Mouse (Mus musculus): ENCODE data around the gene Sgsm2. TPM values are rescaled to one million over a fixed set of nuclear protein-coding genes. Genes with fewer than 3 reads are reported as not detected.

Sgsm2 gene
- polyA plus RNA-seq, 1 experiment: 82.7 TPM

GRCm38 (mm10) chr11:74894619-74895018 is 2.2 kb downstream of the Sgsm2 start:
- H3K27ac ChIP-seq (ENCODE audit: insufficient read depth, low read length): 0 out of 2 replicates have a peak overlapping the region, but pooled peaks have one; percentile 3
- no peak overlapping the region for H3K4me3 ChIP-seq (ENCODE audit: insufficient read depth, low read length)
- H3K4me1 ChIP-seq (ENCODE audit: control insufficient read depth, insufficient read depth, low read length): peaks cover 3% of the 10 kb centered on the region; the same call in 1 of the 2 replicates
- TF ChIP-seq POLR2A (IDR thresholded peaks at IDR 0.05; ENCODE audit: extremely low read depth, insufficient read depth, low read length): no peak
- TF ChIP-seq CTCF (IDR thresholded peaks at IDR 0.05; ENCODE audit: extremely low read depth, insufficient read depth, low read length): no peak

DNA sequence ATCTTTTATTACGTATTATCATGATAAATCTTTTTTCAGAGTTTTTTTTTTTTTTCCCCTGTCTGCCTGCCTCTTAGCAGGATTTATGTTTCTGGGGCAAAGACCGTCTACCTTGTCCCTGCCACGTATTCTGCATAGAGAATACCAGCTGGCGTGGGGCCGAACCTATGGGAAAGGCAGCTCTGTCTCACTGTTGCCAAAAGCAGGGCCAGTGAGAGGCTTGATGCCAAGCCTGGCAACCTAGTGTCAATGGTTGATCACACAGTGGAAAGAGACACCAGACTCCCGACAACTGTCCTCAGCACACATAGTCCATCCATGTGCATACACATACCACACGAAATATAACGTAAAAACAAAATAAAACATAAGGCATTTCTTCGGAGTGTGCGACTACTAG is 13.8 kb downstream of the Sgsm2 start:
- no peak for TF ChIP-seq CTCF (IDR thresholded peaks at IDR 0.05; ENCODE audit: extremely low read depth, insufficient read depth, low read length)
- TF ChIP-seq POLR2A (IDR thresholded peaks at IDR 0.05; ENCODE audit: extremely low read depth, insufficient read depth, low read length): no peak
- Histone ChIP-seq H3K4me1 (ENCODE audit: control insufficient read depth, insufficient read depth, low read length) (peaks cover 5% of the 10 kb centered on the region), H3K4me3 (ENCODE audit: insufficient read depth, low read length) (no peak overlapping the region), H3K27ac (ENCODE audit: insufficient read depth, low read length) (no peak overlapping the region)

GRCm38 (mm10) chr11:74881979-74882378 is 14.9 kb downstream of the Sgsm2 start:
- peaks cover 5% of the 10 kb centered on the region for H3K4me1 ChIP-seq (ENCODE audit: control insufficient read depth, insufficient read depth, low read length)
- no peak overlapping the region for H3K4me3 ChIP-seq (ENCODE audit: insufficient read depth, low read length)
- TF ChIP-seq POLR2A (IDR thresholded peaks at IDR 0.05; ENCODE audit: extremely low read depth, insufficient read depth, low read length) (no peak), CTCF (IDR thresholded peaks at IDR 0.05; ENCODE audit: extremely low read depth, insufficient read depth, low read length) (no peak)
- H3K27ac ChIP-seq (ENCODE audit: insufficient read depth, low read length): no peak overlapping the region

DNA sequence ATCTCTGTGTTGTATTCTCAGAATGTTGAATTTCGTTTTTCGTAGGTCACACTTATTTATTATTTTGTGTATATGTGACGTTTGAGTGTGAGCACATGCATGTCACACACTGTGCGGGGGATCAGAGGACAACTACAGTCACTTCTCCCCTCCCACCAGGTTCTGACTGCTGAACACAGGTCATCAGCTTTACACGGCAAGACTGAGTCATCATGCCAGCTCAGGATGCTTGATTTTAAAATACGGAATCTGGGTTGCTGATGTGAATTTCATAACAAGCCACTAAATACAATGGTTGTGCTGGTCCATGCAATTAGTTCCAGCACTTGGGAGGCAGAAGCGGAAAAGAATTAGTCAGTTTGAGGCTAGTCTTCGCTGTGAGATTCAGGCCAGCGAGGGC is 15.9 kb downstream of the Sgsm2 start:
- TF ChIP-seq CTCF (IDR thresholded peaks at IDR 0.05; ENCODE audit: extremely low read depth, insufficient read depth, low read length) (no peak), POLR2A (IDR thresholded peaks at IDR 0.05; ENCODE audit: extremely low read depth, insufficient read depth, low read length) (no peak)
- H3K27ac ChIP-seq (ENCODE audit: insufficient read depth, low read length): no peak overlapping the region
- no peak overlapping the region for H3K4me3 ChIP-seq (ENCODE audit: insufficient read depth, low read length)
- peaks cover 7% of the 10 kb centered on the region for H3K4me1 ChIP-seq (ENCODE audit: control insufficient read depth, insufficient read depth, low read length)

DNA sequence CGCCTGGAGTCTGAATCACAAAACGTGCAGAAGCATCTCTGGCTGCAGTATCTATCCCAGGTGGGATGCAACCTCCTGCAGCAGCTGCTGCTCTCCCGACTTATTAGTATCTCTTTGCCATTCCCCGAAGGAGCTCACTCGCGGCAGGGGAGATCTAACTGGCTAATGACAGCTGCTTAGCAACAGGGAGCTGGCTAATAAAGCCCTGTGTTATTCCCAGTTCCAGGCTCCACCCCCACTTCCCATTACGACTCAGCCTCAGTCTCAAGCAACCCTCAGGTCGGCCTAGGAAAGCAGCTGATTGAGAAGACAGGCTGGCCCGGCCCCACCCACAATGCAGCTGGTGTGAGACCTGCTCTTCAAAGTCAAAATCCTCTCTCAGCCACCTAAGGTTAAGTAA is 20.1 kb downstream of the Sgsm2 start:
- no peak for TF ChIP-seq CTCF (IDR thresholded peaks at IDR 0.05; ENCODE audit: extremely low read depth, insufficient read depth, low read length)
- peak; percentile 35; the same call in 1 of the 2 replicates for TF ChIP-seq POLR2A (IDR thresholded peaks at IDR 0.05; ENCODE audit: extremely low read depth, insufficient read depth, low read length)
- peaks cover 12% of the 10 kb centered on the region for H3K4me1 ChIP-seq (ENCODE audit: control insufficient read depth, insufficient read depth, low read length)
- H3K27ac ChIP-seq (ENCODE audit: insufficient read depth, low read length): peak overlapping the region; percentile 7; the same call in 1 of the 2 replicates
- no peak overlapping the region for H3K4me3 ChIP-seq (ENCODE audit: insufficient read depth, low read length)

- TF ChIP-seq CTCF (IDR thresholded peaks at IDR 0.05; ENCODE audit: extremely low read depth, insufficient read depth, low read length) (no peak), POLR2A (IDR thresholded peaks at IDR 0.05; ENCODE audit: extremely low read depth, insufficient read depth, low read length) (no peak)
- H3K27ac ChIP-seq (ENCODE audit: insufficient read depth, low read length): peak overlapping the region; percentile 27; the same call in 1 of the 2 replicates
- H3K4me1 ChIP-seq (ENCODE audit: control insufficient read depth, insufficient read depth, low read length): peaks cover 14% of the 10 kb centered on the region
- no peak overlapping the region for H3K4me3 ChIP-seq (ENCODE audit: insufficient read depth, low read length)
These were observed 22.2 kb downstream of the Sgsm2 start for GRCm38 (mm10) chr11:74874630-74875029.

GRCm38 (mm10) chr11:74870991-74871622 is 25.8 kb downstream of the Sgsm2 start:
- no peak for TF ChIP-seq POLR2A (IDR thresholded peaks at IDR 0.05; ENCODE audit: extremely low read depth, insufficient read depth, low read length)
- peak; percentile 40 for TF ChIP-seq CTCF (IDR thresholded peaks at IDR 0.05; ENCODE audit: extremely low read depth, insufficient read depth, low read length)
- Histone ChIP-seq H3K4me3 (ENCODE audit: insufficient read depth, low read length) (no peak overlapping the region), H3K4me1 (ENCODE audit: control insufficient read depth, insufficient read depth, low read length) (peaks cover 15% of the 10 kb centered on the region), H3K27ac (ENCODE audit: insufficient read depth, low read length) (no peak overlapping the region)

DNA sequence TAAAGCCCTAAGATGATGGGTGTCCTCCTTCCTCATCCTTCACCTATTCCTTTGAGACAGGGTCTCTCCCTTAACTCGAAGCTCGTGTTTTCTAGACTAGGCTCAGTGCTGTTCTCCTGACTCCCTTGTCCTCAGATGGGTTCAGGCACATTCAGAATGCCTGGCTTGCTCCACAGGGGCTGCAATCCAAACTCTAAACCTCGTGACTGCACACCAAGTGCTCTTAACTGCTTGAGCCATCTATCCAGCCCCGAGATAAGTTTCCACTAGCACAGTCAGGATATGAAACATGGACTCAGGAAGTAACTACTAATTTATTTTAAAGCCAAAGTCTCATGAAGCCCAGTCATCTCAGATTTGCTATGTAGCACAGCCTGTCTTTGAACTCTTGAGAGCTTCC is 26.3 kb downstream of the Sgsm2 start:
- no peak overlapping the region for H3K27ac ChIP-seq (ENCODE audit: insufficient read depth, low read length)
- TF ChIP-seq POLR2A (IDR thresholded peaks at IDR 0.05; ENCODE audit: extremely low read depth, insufficient read depth, low read length): no peak
- TF ChIP-seq CTCF (IDR thresholded peaks at IDR 0.05; ENCODE audit: extremely low read depth, insufficient read depth, low read length): no peak

GRCm38 (mm10) chr11:74869603-74870002 is 27.3 kb downstream of the Sgsm2 start:
- Histone ChIP-seq H3K27ac (ENCODE audit: insufficient read depth, low read length) (no peak overlapping the region), H3K4me1 (ENCODE audit: control insufficient read depth, insufficient read depth, low read length) (peaks cover 11% of the 10 kb centered on the region), H3K4me3 (ENCODE audit: insufficient read depth, low read length) (no peak overlapping the region)
- no peak for TF ChIP-seq CTCF (IDR thresholded peaks at IDR 0.05; ENCODE audit: extremely low read depth, insufficient read depth, low read length)
- TF ChIP-seq POLR2A (IDR thresholded peaks at IDR 0.05; ENCODE audit: extremely low read depth, insufficient read depth, low read length): no peak

More for the DNA sequence above, 26.3 kb downstream of the Sgsm2 start:
- peaks cover 15% of the 10 kb centered on the region for H3K4me1 ChIP-seq (ENCODE audit: control insufficient read depth, insufficient read depth, low read length)
- H3K4me3 ChIP-seq (ENCODE audit: insufficient read depth, low read length): no peak overlapping the region

DNA sequence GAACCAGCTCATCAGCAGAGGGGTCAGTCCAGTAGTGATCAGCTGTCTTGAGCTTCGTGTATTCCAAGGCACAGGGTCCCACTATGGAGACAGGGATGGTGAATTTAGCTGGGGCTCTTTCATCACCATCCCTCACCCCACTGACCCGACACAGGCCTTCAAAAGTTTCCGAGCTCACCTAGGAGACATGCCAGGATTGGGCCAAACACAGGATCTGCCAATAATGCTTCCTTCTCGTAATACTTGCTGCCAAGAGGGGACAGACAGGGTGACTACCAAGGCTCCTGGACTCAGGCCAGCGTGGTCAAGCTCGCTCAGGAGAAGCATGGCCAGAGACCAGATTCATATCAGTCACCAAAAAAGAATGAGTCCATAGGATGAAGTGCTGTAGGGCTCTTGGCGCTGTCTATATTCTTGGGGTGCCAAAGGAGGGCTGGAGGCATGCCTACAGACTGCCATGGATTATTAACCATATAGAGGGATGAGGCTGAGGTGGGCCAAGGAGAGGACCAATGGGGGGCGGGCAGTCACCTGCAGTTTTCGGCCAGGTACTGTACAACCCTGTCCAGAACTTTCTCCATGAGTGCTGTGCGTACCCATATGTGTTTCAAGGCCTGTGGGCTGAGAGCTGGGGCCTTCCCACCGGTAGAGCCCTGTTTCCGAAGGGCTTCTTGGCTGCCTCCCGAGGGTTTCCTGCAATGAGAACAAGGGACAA is 28.7 kb downstream of the Sgsm2 start:
- peaks cover 5% of the 10 kb centered on the region for H3K4me1 ChIP-seq (ENCODE audit: control insufficient read depth, insufficient read depth, low read length)
- TF ChIP-seq POLR2A (IDR thresholded peaks at IDR 0.05; ENCODE audit: extremely low read depth, insufficient read depth, low read length): no peak
- TF ChIP-seq CTCF (IDR thresholded peaks at IDR 0.05; ENCODE audit: extremely low read depth, insufficient read depth, low read length): no peak
- no peak overlapping the region for H3K4me3 ChIP-seq (ENCODE audit: insufficient read depth, low read length)
- H3K27ac ChIP-seq (ENCODE audit: insufficient read depth, low read length): no peak overlapping the region
